Mouse (Mus musculus): ENCODE results near the gene Sertad2.

DNA sequence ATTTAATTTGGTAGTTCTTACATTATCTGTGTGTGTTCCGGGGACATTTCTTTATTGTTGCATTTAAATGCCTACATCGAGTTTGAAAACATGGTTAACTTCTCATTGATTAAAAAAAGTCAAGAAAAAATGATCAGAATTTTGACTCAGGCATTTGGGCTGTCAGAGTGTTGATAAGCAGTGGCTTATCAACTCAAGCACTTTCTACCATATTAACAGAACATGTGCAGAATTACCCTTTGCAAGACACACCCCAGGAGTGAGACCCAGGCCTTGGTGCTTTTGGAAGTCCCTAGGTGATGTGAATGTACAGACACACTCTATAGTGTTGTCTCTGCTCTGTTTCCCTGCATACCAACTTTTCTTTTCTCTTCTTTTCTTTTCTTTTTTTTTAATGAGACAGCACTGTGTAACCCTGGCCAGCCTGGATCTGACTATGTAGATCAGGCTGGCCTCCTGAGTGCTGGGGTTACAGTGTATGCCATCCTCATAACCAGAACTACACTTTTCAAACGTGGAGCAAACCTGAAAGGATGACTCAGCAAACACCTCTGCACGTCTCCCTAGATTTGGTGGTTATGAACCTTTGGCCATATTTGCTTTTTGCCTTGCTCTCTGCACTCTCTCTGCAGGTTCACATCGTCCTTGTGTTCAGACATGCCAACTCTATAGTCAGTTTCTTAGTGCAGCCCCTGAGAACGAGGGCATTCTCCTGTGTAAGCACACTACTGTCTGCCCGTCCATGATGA lies 13.3 kb downstream of the Sertad2 start:
- TF ChIP-seq GATA1 (IDR thresholded peaks at IDR 0.05; ENCODE audit: low read length) (no peak), TAL1 (IDR thresholded peaks at IDR 0.05; ENCODE audit: low read length) (no peak)
